Mouse (Mus musculus) adrenal gland, postnatal 4 days (tissue): ENCODE results near the gene Ptger4. TPM values are rescaled to one million over a fixed set of nuclear protein-coding genes. Genes with fewer than 3 reads are reported as not detected.

Source experiments
- DNase-seq, 2 experiments: peaks; one replicate each; pipeline ENCODE4 v3.0.0; 2021 to 2022; ENCODE audit warnings: low spot score in 2 of 2, mixed read lengths in 2 of 2
- total RNA-seq, 2 experiments: library from RNA; stranded (reverse); gene quantifications; 2 replicates each; pipeline ENCODE4 v1.2.3; 2021

Gene Ptger4
- total RNA-seq, 2 experiments from 2014 or later: 2.0 to 3.1 TPM

GRCm38 (mm10) chr15:5173217-5173820 is 70.7 kb downstream of the Ptger4 start:
- no peak for DNase-seq

DNA sequence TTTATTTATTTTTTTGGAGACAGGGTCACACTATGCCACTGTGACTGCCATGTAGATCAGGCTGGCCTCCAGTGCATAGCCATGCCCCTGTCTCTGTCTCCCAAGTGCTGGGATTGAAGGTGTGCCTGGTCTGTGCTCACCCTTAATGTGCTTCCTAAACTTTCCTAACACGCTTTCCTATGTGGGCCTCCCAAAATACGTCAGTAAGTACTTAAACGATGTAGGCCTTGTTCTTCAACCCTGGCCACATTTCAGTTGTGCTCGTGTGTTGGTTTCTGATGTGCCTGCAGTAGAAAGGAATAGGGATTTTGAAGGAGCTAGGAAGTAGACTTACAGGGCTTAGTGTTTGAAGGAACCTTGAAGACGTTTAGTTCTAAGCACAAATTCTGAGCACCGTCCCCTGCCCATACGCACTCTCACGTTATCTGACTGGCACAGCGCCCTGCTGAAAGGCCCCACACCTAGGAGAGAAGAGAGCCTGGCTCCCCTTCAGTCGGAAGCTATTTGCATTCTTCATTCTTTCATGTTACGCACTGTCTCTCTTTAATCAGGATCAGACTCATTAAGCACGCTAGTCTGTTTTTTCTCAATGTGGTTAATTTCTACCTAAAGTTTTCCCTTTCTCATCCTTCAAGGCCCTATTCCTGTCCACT is 78.7 kb downstream of the Ptger4 start:
- DNase-seq: no peak

DNA sequence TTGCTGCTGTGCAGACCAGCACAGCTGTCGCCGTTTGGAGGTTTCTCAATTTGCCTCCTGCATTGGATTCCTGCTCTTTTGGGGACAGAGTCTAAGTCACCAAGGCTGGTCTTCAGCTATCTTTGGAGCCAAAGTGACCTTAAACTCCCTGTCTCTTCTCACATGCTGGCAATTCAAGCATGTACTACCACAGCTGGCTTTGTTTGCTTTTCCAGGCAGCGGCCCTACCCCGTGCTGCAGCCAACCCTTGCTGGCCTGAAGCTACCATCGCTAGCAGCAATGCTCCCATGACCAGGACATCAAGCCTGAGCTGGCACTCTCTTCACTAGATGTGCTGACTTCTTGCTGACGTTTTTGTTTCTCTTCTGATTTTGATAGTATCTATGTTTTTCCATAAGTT is 85.2 kb downstream of the Ptger4 start:
- DNase-seq: no peak

DNA sequence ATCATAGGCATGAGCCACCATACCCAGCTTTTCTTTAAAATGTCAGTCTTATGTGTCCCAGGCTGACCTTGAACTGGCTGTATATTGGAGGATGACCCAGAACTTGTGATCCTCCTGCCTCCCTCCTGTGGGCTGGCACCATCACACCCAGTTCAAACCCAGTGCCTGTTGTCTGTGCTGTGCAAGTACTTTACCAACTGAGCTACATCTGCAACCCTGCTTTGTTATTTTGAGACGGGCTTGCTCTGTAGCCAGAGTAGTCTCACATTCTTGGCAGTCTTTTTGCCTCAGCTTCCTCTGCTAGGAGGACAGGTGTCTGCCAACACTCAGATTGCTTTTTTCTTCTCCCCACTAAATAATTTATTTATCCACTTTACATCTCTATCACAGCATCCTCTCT is 86.6 kb downstream of the Ptger4 start:
- DNase-seq: no peak

Other genes starting within 250 kb of the Ptger4 start
- 10 to 100 TPM; 13.3 to 13.8 TPM for gene C7, start 180.4 kb downstream of the Ptger4 start, total RNA-seq
- 1 to 10 TPM; 6.6 to 8.6 TPM for gene Card6, start 135.6 kb downstream of the Ptger4 start, total RNA-seq
- 100 to 1,000 TPM; 526 to 531 TPM for gene Rpl37, start 127.5 kb downstream of the Ptger4 start, total RNA-seq
- 10 to 100 TPM; 31.2 to 32.2 TPM for gene Prkaa1, start 100.3 kb downstream of the Ptger4 start, total RNA-seq
- 10 to 100 TPM; 47.3 to 55.2 TPM for gene Ttc33, start 58.7 kb downstream of the Ptger4 start, total RNA-seq